Mouse (Mus musculus): ENCODE measurements around the gene Rnf145. TPM values are rescaled to one million over a fixed set of nuclear protein-coding genes. Genes with fewer than 3 reads are reported as not detected.

Gene Rnf145
- polyA plus RNA-seq, 1 experiment from 2014 or later = 74.4 TPM

DNA sequence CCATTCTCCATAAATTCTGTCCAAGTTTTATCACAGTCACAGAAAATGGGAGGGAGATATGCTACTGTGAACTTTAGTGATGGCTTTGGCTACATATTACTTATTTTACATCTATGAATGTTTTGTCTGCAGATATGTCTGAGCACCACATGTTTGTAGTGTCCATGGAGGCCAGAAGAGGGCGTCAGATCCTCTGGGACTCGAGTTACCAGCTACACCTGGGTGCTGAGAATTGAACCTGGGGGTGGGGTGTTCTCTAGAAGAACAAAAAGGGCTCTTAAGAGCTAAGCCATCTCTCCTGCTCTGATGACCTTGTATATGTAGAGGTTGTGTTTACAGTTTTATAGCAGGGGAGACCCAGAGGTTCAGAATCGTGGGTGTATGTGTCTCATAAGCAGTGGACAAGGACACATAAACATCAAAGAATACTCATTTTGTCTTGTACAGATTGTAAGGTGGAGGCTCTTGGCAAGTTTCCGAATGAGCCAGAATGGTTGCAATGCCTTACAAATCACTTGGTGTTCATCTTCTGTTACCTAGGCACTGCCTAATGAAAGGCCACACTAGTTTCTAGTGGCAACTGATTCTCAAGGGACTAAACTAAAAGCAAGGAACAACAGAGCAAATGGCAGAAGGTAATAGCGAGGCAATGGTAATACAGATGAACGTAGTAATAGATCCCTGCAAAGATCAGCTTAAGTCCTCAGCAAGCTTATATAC is 1.0 kb upstream of the Rnf145 start:
- ATAC-seq (replicated peaks; ENCODE audit: low FRiP score) = no peak
- Histone ChIP-seq H3K27me3 (replicated peaks; ENCODE audit: control insufficient read depth, insufficient read depth, low read length) (no peaks in the 10 kb centered on the region), H3K4me3 (ENCODE audit: low read depth, low read length) (peak overlapping the region; percentile 97), H3K9me3 (ENCODE audit: control insufficient read depth, low read length) (no peaks in the 10 kb centered on the region), H3K9ac (ENCODE audit: low read depth, low read length) (peak overlapping the region; percentile 98), H3K4me1 (replicated peaks; ENCODE audit: control insufficient read depth, insufficient read depth, low read length) (peaks cover 26% of the 10 kb centered on the region), H3K36me3 (ENCODE audit: control insufficient read depth, insufficient read depth, low read length) (no peaks in the 10 kb centered on the region), H3K27ac (ENCODE audit: low read depth, low read length) (0 out of 2 replicates have a peak overlapping the region, but pooled peaks have one; percentile 1), H3K4me2 (peak overlapping the region; percentile 78)
- DNase-seq (ENCODE audit: low spot score) = no peak
- WGBS = 62% methylated on average over 6 of the region's 6 CpGs

DNA sequence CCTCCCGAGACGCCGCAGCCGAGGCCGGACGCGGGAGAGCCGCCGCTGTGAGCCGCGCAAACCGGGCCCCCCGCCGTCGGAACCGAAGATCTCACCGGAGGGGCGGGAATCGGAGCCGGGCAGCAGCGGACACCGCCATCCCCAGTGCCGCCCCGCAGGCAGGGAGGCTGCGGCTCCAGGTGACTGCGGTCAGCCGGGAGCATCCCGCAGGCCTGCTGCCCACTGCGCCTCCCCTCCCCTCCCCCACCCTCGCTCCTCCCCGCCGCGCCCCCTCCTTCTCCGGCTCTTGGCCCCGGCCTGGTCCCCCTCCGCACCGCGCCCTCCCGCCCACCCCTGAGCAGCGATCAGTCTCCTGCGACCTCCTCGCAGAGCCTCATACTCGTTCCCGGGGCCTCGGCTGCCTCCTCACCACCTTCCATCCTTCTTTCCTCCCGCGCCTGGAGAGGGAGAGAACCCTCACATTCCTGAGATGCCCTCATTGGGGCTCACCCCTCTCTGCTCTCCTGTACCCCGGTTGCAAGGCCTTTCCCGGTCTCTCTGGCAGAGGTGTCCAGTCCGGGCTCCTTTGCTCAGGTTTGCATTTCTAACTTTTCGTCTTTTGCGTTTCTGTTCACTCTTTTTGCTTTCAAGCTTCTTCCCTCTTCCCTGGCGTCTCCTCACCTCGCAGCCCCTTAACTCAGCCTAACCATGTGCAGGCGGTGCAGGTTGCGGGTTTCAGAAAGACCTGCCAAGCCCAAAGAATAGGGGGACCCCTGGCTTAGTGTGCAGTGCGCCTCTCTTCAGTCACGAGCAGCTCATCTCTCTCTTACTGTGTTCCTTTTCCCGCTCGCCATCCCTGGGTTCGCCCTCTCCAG is 559 bp downstream of the Rnf145 start:
- DNase-seq (ENCODE audit: low spot score) = peak; percentile 72
- peaks cover 25% of the 10 kb centered on the region for H3K4me1 ChIP-seq (replicated peaks; ENCODE audit: control insufficient read depth, insufficient read depth, low read length)

DNA sequence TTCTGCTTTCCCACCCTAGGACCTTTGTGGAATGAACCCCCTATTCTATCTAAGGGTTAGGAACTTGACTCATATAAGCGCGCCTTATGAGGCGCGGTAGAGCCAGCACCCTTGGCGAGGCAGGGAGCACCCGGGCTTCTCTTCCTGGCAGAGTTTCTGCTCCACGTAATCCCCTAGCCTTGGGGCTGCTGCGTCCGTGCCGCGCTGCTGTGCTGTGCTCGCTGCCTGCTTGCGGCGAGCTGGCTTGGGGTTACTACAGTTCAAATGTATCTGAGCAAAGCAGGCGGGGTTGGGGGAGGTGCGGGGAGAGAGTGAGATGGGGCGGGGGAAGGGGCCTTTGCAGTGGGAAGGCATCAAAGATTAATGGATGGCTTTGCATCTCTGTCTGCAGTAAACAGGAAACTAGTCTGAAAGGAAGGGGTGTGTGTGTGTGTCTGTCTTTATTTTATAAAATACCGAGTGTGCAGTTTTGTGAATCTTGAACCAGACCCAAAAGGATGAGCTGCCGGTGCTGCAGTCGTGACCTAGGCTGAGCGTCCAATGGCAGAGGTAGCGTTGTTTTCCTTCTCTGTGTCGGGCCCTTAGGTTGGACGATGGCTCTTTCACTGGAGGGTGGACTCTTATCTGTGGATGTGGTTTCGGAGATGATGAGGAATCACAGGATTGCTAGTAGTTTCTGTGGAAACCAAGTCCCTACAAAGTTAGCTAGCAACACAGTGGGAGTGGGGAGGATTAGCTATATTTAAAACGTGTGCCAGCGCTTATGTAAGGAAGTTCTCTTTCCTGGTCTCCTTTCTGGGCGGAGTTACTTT is 1.4 kb downstream of the Rnf145 start:
- peaks cover 22% of the 10 kb centered on the region for H3K4me1 ChIP-seq (replicated peaks; ENCODE audit: control insufficient read depth, insufficient read depth, low read length)
- H3K27me3 ChIP-seq (replicated peaks; ENCODE audit: control insufficient read depth, insufficient read depth, low read length) = no peaks in the 10 kb centered on the region
- WGBS = 0% methylated on average over 28 of the region's 28 CpGs
- peak overlapping the region; percentile 78 for H3K4me2 ChIP-seq
- no peaks in the 10 kb centered on the region for H3K9me3 ChIP-seq (ENCODE audit: control insufficient read depth, low read length)
- DNase-seq (ENCODE audit: low spot score) (peak; percentile 83), ATAC-seq (replicated peaks; ENCODE audit: low FRiP score) (peak; percentile 86)
- peak overlapping the region; percentile 92 for H3K27ac ChIP-seq (ENCODE audit: low read depth, low read length)
- peaks cover 8% of the 10 kb centered on the region for H3K36me3 ChIP-seq (ENCODE audit: control insufficient read depth, insufficient read depth, low read length)
- peak overlapping the region; percentile 98 for H3K9ac ChIP-seq (ENCODE audit: low read depth, low read length)
- H3K4me3 ChIP-seq (ENCODE audit: low read depth, low read length) = peak overlapping the region; percentile 97

More for the DNA sequence above, 559 bp downstream of the Rnf145 start:
- H3K4me3 ChIP-seq (ENCODE audit: low read depth, low read length) = peak overlapping the region; percentile 97
- peaks cover 2% of the 10 kb centered on the region; the same call in 1 of the 2 replicates for H3K36me3 ChIP-seq (ENCODE audit: control insufficient read depth, insufficient read depth, low read length)
- peak overlapping the region; percentile 98 for H3K9ac ChIP-seq (ENCODE audit: low read depth, low read length)
- no peaks in the 10 kb centered on the region for H3K27me3 ChIP-seq (replicated peaks; ENCODE audit: control insufficient read depth, insufficient read depth, low read length)
- under 1% methylated on average over 44 of the region's 61 CpGs for WGBS
- no peaks in the 10 kb centered on the region for H3K9me3 ChIP-seq (ENCODE audit: control insufficient read depth, low read length)
- peak overlapping the region; percentile 78 for H3K4me2 ChIP-seq
- H3K27ac ChIP-seq (ENCODE audit: low read depth, low read length) = peak overlapping the region; percentile 92
- peak; percentile 51 for ATAC-seq (replicated peaks; ENCODE audit: low FRiP score)

DNA sequence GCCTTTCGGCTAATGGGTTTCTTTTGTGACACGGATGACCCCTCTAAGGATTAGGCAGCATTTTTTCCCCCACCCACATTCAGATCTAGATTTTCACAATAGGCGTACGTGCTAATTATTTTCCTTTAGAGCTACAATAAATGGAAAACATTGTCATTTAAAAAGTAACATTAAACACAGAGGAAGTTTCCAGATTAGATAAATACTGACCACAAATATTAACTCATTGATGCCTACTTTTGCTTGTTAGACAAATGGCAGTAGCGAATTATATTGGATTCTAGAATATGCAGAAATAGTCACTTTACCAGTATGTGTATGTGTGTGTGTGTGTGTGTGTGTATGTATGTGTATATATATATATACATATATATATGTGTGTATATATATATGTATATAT is 3.8 kb downstream of the Rnf145 start:
- Histone ChIP-seq H3K4me1 (replicated peaks; ENCODE audit: control insufficient read depth, insufficient read depth, low read length) (peaks cover 26% of the 10 kb centered on the region), H3K9ac (ENCODE audit: low read depth, low read length) (no peak overlapping the region), H3K4me2 (peak overlapping the region; percentile 78), H3K27ac (ENCODE audit: low read depth, low read length) (no peak overlapping the region), H3K27me3 (replicated peaks; ENCODE audit: control insufficient read depth, insufficient read depth, low read length) (no peaks in the 10 kb centered on the region), H3K36me3 (ENCODE audit: control insufficient read depth, insufficient read depth, low read length) (peaks cover 22% of the 10 kb centered on the region), H3K4me3 (ENCODE audit: low read depth, low read length) (0 out of 2 replicates have a peak overlapping the region, but pooled peaks have one; percentile 2), H3K9me3 (ENCODE audit: control insufficient read depth, low read length) (no peaks in the 10 kb centered on the region)
- DNase-seq (ENCODE audit: low spot score) (no peak), ATAC-seq (replicated peaks; ENCODE audit: low FRiP score) (no peak)
- 83% methylated on average over 5 of the region's 5 CpGs for WGBS

DNA sequence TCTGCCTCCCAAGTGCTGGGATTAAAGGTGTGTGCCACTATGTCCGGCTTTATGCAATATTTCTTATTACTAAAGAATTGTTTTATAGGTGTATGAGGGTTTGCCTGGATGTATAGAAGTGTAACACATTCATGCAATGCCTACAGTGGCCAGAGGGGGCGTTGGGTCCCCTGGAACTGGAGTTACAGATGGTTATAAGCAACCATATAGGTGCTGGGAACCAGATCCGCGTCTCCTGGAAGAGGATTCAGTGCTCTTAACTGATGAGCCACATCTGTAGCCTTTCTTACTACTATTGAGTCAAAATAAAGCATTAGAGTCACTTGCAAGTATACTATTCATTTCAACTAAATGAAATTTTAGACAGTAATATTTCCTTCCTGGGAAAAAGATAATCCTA is 7.0 kb downstream of the Rnf145 start:
- H3K4me2 ChIP-seq = no peak overlapping the region
- H3K36me3 ChIP-seq (ENCODE audit: control insufficient read depth, insufficient read depth, low read length) = peaks cover 33% of the 10 kb centered on the region
- 82% methylated on average over 4 of the region's 4 CpGs for WGBS
- no peak overlapping the region for H3K9ac ChIP-seq (ENCODE audit: low read depth, low read length)
- H3K9me3 ChIP-seq (ENCODE audit: control insufficient read depth, low read length) = no peaks in the 10 kb centered on the region
- peaks cover 50% of the 10 kb centered on the region for H3K4me1 ChIP-seq (replicated peaks; ENCODE audit: control insufficient read depth, insufficient read depth, low read length)
- no peaks in the 10 kb centered on the region for H3K27me3 ChIP-seq (replicated peaks; ENCODE audit: control insufficient read depth, insufficient read depth, low read length)
- no peak overlapping the region for H3K4me3 ChIP-seq (ENCODE audit: low read depth, low read length)
- ATAC-seq (replicated peaks; ENCODE audit: low FRiP score) (no peak), DNase-seq (ENCODE audit: low spot score) (no peak)
- no peak overlapping the region for H3K27ac ChIP-seq (ENCODE audit: low read depth, low read length)

DNA sequence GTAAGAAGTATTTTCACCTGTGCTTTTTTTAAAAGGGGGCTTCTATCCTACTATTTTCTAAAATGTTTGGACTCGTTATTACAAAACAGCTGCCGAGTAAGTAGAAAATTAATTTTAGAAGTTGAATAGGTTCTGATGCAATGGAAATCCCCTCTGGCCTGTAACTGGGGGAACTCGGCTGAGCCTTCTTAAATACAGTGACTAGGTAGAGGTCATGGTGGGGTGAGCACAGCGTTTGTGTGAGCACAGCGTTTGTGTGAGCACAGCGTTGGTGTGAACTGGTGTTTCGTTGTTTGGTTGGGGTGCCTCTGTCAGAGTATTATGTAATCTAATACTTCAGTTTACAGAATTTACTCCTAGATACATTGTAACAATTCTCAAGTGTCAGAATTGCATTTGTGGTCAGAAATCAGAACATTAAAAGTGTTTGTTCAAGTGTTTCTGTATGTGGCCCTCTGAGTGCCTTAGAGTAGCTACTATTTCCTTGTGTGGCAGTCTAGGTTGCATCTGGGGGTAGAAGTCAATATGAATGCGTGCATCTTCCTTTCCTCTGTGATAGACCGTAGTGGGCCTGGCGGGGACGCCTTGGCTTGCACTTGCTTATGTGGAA is 8.0 kb downstream of the Rnf145 start:
- Histone ChIP-seq H3K4me2 (no peak overlapping the region), H3K9ac (ENCODE audit: low read depth, low read length) (no peak overlapping the region), H3K27me3 (replicated peaks; ENCODE audit: control insufficient read depth, insufficient read depth, low read length) (no peaks in the 10 kb centered on the region), H3K4me1 (replicated peaks; ENCODE audit: control insufficient read depth, insufficient read depth, low read length) (peaks cover 47% of the 10 kb centered on the region), H3K36me3 (ENCODE audit: control insufficient read depth, insufficient read depth, low read length) (peaks cover 40% of the 10 kb centered on the region), H3K9me3 (ENCODE audit: control insufficient read depth, low read length) (no peaks in the 10 kb centered on the region), H3K27ac (ENCODE audit: low read depth, low read length) (no peak overlapping the region), H3K4me3 (ENCODE audit: low read depth, low read length) (no peak overlapping the region)
- 92% methylated on average over 11 of the region's 11 CpGs for WGBS
- ATAC-seq (replicated peaks; ENCODE audit: low FRiP score) = no peak
- no peak for DNase-seq (ENCODE audit: low spot score)

DNA sequence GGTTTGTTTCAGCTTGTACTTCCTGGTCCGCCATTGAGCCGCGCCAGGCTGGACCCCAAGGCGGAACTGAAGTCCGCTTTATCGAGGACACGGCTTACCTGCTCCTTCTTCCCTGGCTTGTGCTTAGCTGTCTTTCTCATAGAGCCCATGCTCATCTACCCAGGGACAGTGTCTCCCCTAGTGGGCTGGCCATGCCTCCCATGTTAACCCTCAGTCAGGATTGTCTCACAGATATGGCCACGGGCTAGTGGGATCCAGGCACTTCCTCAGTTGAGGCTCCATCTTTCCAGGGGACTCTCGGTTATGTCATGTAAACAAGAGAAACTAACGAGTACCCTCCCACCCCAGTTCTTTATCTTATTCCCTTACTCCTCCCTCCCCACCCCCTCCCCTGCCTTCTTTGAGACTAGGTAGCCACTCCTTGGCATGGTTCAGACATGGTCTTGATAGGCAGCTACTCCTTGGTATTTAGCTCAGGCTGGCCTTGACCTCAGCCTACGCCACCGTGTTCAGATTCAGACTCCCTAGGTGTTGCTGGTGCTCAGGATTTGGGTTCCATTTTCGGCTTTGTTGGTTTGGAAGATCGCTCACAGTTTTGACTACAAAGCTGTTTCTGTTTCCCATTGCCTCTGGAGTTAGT is 9.9 kb downstream of the Rnf145 start:
- Histone ChIP-seq H3K4me1 (replicated peaks; ENCODE audit: control insufficient read depth, insufficient read depth, low read length) (peaks cover 36% of the 10 kb centered on the region), H3K27ac (ENCODE audit: low read depth, low read length) (peak overlapping the region; percentile 82)
- WGBS = 74% methylated on average over 14 of the region's 14 CpGs

More for the DNA sequence above, 9.9 kb downstream of the Rnf145 start:
- ATAC-seq (replicated peaks; ENCODE audit: low FRiP score) (peak; percentile 83), DNase-seq (ENCODE audit: low spot score) (no peak)
- H3K4me3 ChIP-seq (ENCODE audit: low read depth, low read length) = peak overlapping the region; percentile 16; the same call in 1 of the 2 replicates
- H3K36me3 ChIP-seq (ENCODE audit: control insufficient read depth, insufficient read depth, low read length) = peaks cover 51% of the 10 kb centered on the region
- H3K9ac ChIP-seq (ENCODE audit: low read depth, low read length) = 0 out of 2 replicates have a peak overlapping the region, but pooled peaks have one; percentile 6
- peak overlapping the region; percentile 55 for H3K4me2 ChIP-seq
- no peaks in the 10 kb centered on the region for H3K27me3 ChIP-seq (replicated peaks; ENCODE audit: control insufficient read depth, insufficient read depth, low read length)
- no peaks in the 10 kb centered on the region for H3K9me3 ChIP-seq (ENCODE audit: control insufficient read depth, low read length)

Measured in liver, embryonic 11.5 days (tissue).